Mouse (Mus musculus) E14TG2a.4 (cell line): ENCODE measurements at regions not wholly inside any gene's neighbourhood (a gene's known extent, or its start where the extent isn't known, plus 50 kb on each side); places are given as distances from the start of the nearest gene placed in this dataset.

Experiments used
- CTCF ChIP-seq: conservative IDR thresholded peaks from 2 replicates; pipeline ENCODE4 v1.5.1; 2014; ENCODE audit warnings: low read length
- NANOG ChIP-seq: IDR thresholded peaks from 2 replicates; pipeline ENCODE4 v1.6.1; 2014; ENCODE audit warnings: borderline replicate concordance, low read length, mixed read lengths
- POU5F1 ChIP-seq: IDR thresholded peaks from 2 replicates; pipeline ENCODE4 v1.6.1; 2014; ENCODE audit warnings: low read length, borderline replicate concordance

DNA sequence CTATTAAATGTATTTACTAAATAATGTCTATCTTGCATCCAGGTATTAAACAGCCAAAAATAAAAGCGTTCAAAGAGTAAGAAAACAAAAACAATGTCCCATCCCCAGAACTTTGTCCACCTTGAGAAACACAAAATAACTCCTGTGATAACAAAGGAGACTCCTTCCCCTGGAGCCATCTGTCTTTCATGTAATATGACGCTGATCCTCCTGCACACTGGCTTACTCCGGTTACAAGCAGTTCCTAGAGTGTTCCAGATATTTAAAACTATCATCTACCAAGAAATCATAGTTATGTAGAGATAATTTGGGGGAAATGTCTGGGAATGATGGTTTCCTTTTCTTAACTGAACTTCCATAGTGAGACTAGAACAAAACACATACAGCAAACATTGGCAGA, 114.2 kb upstream of the Ppp6c start:
- TF ChIP-seq CTCF, result no peak
- no peak for TF ChIP-seq POU5F1
- TF ChIP-seq NANOG, result no peak
